Mouse (Mus musculus) cerebellum, adult (tissue): ENCODE results near the gene Gm5458.
"Not testable (repeated sequence)": the region's sequence is repeated elsewhere in the genome, so short reads cannot be mapped to it uniquely, and the experiment has no call there.

Experiments
- ATAC-seq: cut with Nextera tagmentation; 2 replicates; pipeline ENCODE4 v1.9.2; 2017; ENCODE audit warnings: mild to moderate bottlenecking, moderate library complexity, mixed read lengths; ENCODE audit not compliant: insufficient number of reproducible peaks, low FRiP score, low TSS enrichment

Gm5458 gene

GRCm38 (mm10) chr14:19602481-19602880, at the start of gene Gm5458:
TSS of gene Gm5458 (minus strand) at chr14:19602581.
- ATAC-seq: not testable (repeated sequence)

- ATAC-seq: no peak
Observed at GRCm38 (mm10) chr14:19646232-19646631, 43.9 kb upstream of the Gm5458 start.

GRCm38 (mm10) chr14:19584804-19585667, 17.3 kb downstream of the Gm5458 start, which contains the start of gene Gm2237:
TSS of gene Gm2237 (minus strand) at chr14:19585135.
- not testable (repeated sequence) for ATAC-seq

GRCm38 (mm10) chr14:19549863-19550262, 52.5 kb downstream of the Gm5458 start, which contains the start of gene Gm2244:
TSS of gene Gm2244 (minus strand) at chr14:19549963.
- ATAC-seq: not testable (repeated sequence)
